Mouse (Mus musculus) midbrain, embryonic 13.5 days (tissue): ENCODE measurements around the gene Ovch2. TPM values are rescaled to one million over a fixed set of nuclear protein-coding genes. Genes with fewer than 3 reads are reported as not detected.
"Not testable (repeated sequence)": the region's sequence is repeated elsewhere in the genome, so short reads cannot be mapped to it uniquely, and the experiment has no call there.

Experiments used
- ATAC-seq: fragments of 200-750 bp; cut with Nextera tagmentation; 2 replicates; pipeline ENCODE4 v1.8.0; 2017; ENCODE audit warnings: mild to moderate bottlenecking, moderate TSS enrichment, moderate library complexity
- H3K27ac ChIP-seq: fragments of 300-500 bp; sonication (generic); 2 replicates; pipeline ENCODE4 v1.5.1; 2015; ENCODE audit warnings: inconsistent platforms, mild to moderate bottlenecking, moderate library complexity
- H3K27me3 ChIP-seq: fragments of 300-500 bp; sonication (generic); 2 replicates; pipeline ENCODE4 v1.6.1; 2015; ENCODE audit warnings: mild to moderate bottlenecking, inconsistent platforms
- H3K36me3 ChIP-seq: fragments of 300-500 bp; sonication (generic); 2 replicates; pipeline ENCODE4 v1.6.1; 2015; ENCODE audit warnings: mild to moderate bottlenecking, inconsistent platforms
- H3K4me1 ChIP-seq: fragments of 300-500 bp; sonication (generic); replicated peaks from 2 replicates; pipeline ENCODE4 v1.6.1; 2015; ENCODE audit warnings: inconsistent platforms
- H3K4me2 ChIP-seq: fragments of 300-500 bp; sonication (generic); replicated peaks from 2 replicates; pipeline ENCODE4 v1.6.1; 2015; ENCODE audit warnings: moderate library complexity, mild to moderate bottlenecking, inconsistent platforms
- H3K4me3 ChIP-seq: fragments of 300-500 bp; sonication (generic); replicated peaks from 2 replicates; pipeline ENCODE4 v1.5.1; 2015; ENCODE audit warnings: mild to moderate bottlenecking, inconsistent platforms
- H3K9ac ChIP-seq: fragments of 300-500 bp; sonication (generic); replicated peaks from 2 replicates; pipeline ENCODE4 v1.6.1; 2015; ENCODE audit warnings: mild to moderate bottlenecking, inconsistent platforms
- H3K9me3 ChIP-seq: fragments of 300-500 bp; sonication (generic); 2 replicates; pipeline ENCODE4 v1.6.1; 2016; ENCODE audit warnings: mild to moderate bottlenecking, inconsistent platforms
- WGBS: fragments of 180-500 bp; shearing (Covaris S2); methylation state at CpG from one replicate; pipeline ENCODE4 v1.1.7; 2015; 5-methylcytosine and 5-hydroxymethylcytosine counted together
- polyA plus RNA-seq: library from polyadenylated mRNA; unstranded; fragments of >200 nt; fragmentation: Nextera tagmentation; extraction: Ambion mirVana; gene quantifications from 2 replicates; pipeline ENCODE4 v1.2.1, GENCODE M21; 2015

Ovch2 gene
- not detected in 2 replicates for polyA plus RNA-seq

DNA sequence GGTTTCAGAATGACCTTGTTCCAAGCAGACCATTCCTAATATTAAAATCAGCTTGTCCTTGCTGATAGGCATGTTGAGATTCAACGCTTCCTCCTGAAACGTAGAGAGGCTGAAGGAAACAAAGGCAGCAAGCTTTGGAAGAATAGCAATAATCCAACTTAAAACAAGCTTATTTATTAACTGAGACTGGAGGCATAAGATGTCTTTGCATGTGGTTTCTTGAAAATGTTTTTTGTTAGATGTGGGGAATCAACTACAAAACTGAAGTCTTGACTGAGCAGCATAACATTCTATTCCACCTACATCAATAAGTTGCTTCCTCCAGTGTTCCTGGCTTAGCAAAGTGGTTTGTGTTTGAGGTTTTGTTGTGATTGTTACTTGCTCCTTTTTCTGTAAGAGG is at the start of gene Ovch2:
Ovch2 (minus strand) TSS at position 101 of the 400 bp plus-strand sequence.
- Histone ChIP-seq H3K27me3 (no peaks in the 10 kb centered on the region), H3K4me1 (no peaks in the 10 kb centered on the region), H3K27ac (no peak within 1 kb of the TSS), H3K36me3 (no peaks in the 10 kb centered on the region), H3K4me2 (no peak within 1 kb of the TSS), H3K9ac (no peak within 1 kb of the TSS), H3K9me3 (no peaks in the 10 kb centered on the region; the same call in 1 of the 2 replicates), H3K4me3 (no peak within 1 kb of the TSS)
- no peak for ATAC-seq
- 91% methylated on average over 2 of the region's 2 CpGs for WGBS

DNA sequence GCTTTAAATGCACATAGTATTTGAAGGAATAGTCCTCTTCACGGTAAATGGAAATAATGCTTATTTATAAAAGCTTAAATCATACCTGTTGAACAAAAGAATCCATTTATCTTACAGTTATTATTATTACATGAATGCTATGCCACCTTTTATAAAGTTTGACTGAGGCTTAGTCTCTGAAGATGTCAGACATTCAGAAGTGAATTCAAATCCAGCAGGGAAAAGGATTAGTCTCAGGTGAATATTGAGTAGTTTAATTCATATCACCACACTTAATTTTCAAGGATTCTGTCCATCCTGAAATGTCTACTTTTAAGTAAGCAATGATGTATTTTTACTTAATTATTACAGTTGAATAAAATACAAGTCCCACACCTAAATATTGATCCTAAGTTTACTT is 46.4 kb upstream of the Ovch2 start, which contains the start of gene Olfr470:
Olfr470 (minus strand) TSS at position 101 of the 400 bp plus-strand sequence.
- WGBS: 82% methylated on average over 1 of the region's 1 CpGs
- H3K36me3 ChIP-seq, H3K4me3 ChIP-seq, H3K27me3 ChIP-seq, H3K9me3 ChIP-seq, ATAC-seq, H3K4me2 ChIP-seq, H3K4me1 ChIP-seq, H3K9ac ChIP-seq, H3K27ac ChIP-seq: not testable (repeated sequence)

DNA sequence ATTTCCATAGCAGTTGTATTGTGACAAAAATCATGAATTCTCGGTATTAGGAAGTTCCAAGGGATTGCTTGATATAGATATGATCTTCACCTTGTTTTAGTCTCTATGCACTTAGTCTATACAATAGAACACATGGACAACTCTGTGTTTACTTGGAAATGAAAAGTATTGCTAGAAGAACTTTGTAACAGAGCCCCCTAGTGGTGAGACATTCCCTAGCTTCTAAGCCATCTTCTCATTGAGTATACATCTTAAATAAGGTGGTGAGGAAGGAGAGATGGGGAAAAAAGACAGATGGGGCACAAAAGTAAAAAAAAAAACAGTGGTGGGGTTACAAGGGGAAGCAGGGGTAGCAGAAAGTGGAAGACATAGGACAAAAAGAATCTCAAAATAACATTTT is 40.7 kb upstream of the Ovch2 start:
- WGBS: 82% methylated on average over 1 of the region's 1 CpGs
- Histone ChIP-seq H3K27me3 (no peaks in the 10 kb centered on the region), H3K4me3 (no peak overlapping the region), H3K9me3 (no peaks in the 10 kb centered on the region), H3K36me3 (no peaks in the 10 kb centered on the region), H3K27ac (no peak overlapping the region), H3K4me1 (no peaks in the 10 kb centered on the region), H3K9ac (no peak overlapping the region), H3K4me2 (no peak overlapping the region)
- no peak for ATAC-seq

DNA sequence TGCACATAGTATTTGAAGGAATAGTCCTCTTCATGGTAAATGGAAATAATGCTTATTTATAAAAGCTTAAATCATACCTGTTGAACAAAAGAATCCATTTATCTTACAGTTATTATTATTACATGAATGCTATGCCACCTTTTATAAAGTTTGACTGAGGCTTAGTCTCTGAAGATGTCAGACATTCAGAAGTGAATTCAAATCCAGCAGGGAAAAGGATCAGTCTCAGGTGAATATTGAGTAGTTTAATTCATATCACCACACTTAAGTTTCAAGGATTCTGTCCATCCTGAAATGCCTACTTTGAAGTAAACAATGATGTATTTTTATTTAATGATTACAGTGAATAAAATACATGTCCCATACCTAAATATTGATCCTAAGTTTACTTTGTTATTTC is 24.4 kb upstream of the Ovch2 start, which contains the start of gene Olfr469:
Olfr469 (minus strand) TSS at position 101 of the 400 bp plus-strand sequence.
- not testable (repeated sequence) for H3K4me1 ChIP-seq, H3K9ac ChIP-seq, H3K4me3 ChIP-seq, H3K4me2 ChIP-seq, ATAC-seq, H3K27me3 ChIP-seq, H3K27ac ChIP-seq, H3K9me3 ChIP-seq, H3K36me3 ChIP-seq

GRCm38 (mm10) chr7:107823867-107824266 is 22.9 kb upstream of the Ovch2 start:
- H3K4me2 ChIP-seq, H3K9me3 ChIP-seq, H3K4me3 ChIP-seq, H3K36me3 ChIP-seq, H3K27ac ChIP-seq, H3K4me1 ChIP-seq, H3K9ac ChIP-seq, H3K27me3 ChIP-seq, ATAC-seq: not testable (repeated sequence)
- WGBS: 71% methylated on average over 2 of the region's 2 CpGs

- no peaks in the 10 kb centered on the region for H3K4me1 ChIP-seq
- no peaks in the 10 kb centered on the region for H3K9me3 ChIP-seq
- no peaks in the 10 kb centered on the region for H3K36me3 ChIP-seq
- no peak overlapping the region for H3K4me3 ChIP-seq
- no peak overlapping the region for H3K4me2 ChIP-seq
- H3K27me3 ChIP-seq: no peaks in the 10 kb centered on the region
- ATAC-seq: no peak
- no peak overlapping the region for H3K9ac ChIP-seq
- no peak overlapping the region for H3K27ac ChIP-seq
Measured at GRCm38 (mm10) chr7:107819442-107819841, 18.4 kb upstream of the Ovch2 start.

- Histone ChIP-seq H3K36me3 (no peaks in the 10 kb centered on the region), H3K4me3 (no peak within 1 kb of the TSS), H3K27ac (no peak within 1 kb of the TSS), H3K4me1 (no peaks in the 10 kb centered on the region), H3K4me2 (no peak within 1 kb of the TSS), H3K9ac (no peak within 1 kb of the TSS), H3K9me3 (peaks cover 5% of the 10 kb centered on the region; the same call in 1 of the 2 replicates), H3K27me3 (no peaks in the 10 kb centered on the region)
- ATAC-seq: no peak
Measured at GRCm38 (mm10) chr7:107811963-107812362, 11.0 kb upstream of the Ovch2 start, which contains the start of gene Olfr467. Gene Olfr467, plus strand, starts transcription at chr7:107812263.

DNA sequence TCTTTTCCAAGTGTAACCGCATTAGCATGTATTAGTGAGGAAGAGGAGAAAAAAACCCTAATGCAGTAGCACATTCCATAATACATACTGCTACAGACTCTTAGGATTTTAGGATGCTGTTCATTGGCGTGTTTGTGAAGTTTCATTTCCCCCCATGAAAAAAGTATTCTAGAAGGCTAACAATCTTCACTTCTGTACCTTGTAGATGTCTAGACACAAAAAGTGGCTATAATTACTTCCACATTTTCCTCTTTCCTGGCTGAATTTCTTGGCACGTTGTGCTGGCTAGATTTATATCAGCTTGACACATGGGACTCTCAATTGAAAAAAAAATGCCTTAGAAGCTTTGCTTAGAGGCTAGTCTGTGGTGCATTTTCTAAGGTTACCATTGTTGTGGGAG is 1.1 kb upstream of the Ovch2 start:
- no peaks in the 10 kb centered on the region for H3K4me1 ChIP-seq
- H3K36me3 ChIP-seq: no peaks in the 10 kb centered on the region
- H3K27me3 ChIP-seq: no peaks in the 10 kb centered on the region
- no peak for ATAC-seq
- H3K9ac ChIP-seq: no peak overlapping the region
- no peak overlapping the region for H3K4me3 ChIP-seq
- no peak overlapping the region for H3K27ac ChIP-seq
- H3K9me3 ChIP-seq: no peaks in the 10 kb centered on the region; the same call in 1 of the 2 replicates
- H3K4me2 ChIP-seq: no peak overlapping the region
- 75% methylated on average over 3 of the region's 3 CpGs for WGBS

DNA sequence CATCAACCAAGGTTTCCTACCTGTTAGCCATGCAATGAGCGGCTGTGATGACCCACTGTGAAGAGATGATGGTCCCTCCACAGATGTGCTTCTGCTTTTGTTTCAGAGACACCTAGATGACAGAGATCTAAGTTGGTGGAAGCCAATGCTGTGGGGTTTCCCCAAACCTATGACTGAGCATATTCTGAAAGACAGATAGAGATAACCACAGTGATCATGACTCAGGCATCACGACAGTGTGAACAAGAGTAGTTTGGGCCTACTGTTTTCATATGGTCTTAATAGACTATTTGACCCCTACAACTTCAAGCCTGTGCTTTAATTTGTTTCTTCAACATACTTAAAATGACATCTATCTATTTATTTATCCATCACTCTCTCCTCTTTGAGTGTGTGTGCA is 4.5 kb downstream of the Ovch2 start:
- no peak for ATAC-seq
- H3K36me3 ChIP-seq: no peaks in the 10 kb centered on the region
- no peak overlapping the region for H3K4me2 ChIP-seq
- no peaks in the 10 kb centered on the region for H3K27me3 ChIP-seq
- H3K9ac ChIP-seq: no peak overlapping the region
- H3K27ac ChIP-seq: no peak overlapping the region
- H3K9me3 ChIP-seq: no peaks in the 10 kb centered on the region
- WGBS: 92% methylated on average over 2 of the region's 2 CpGs
- H3K4me3 ChIP-seq: no peak overlapping the region
- H3K4me1 ChIP-seq: no peaks in the 10 kb centered on the region

GRCm38 (mm10) chr7:107787977-107788620 is 12.9 kb downstream of the Ovch2 start:
- H3K9ac ChIP-seq: no peak overlapping the region
- WGBS: 60% methylated on average over 3 of the region's 3 CpGs
- ATAC-seq: 0 out of 2 replicates have a peak, but pooled peaks have one; percentile 50
- no peak overlapping the region for H3K4me2 ChIP-seq
- H3K4me3 ChIP-seq: no peak overlapping the region
- H3K4me1 ChIP-seq: no peaks in the 10 kb centered on the region
- H3K27ac ChIP-seq: no peak overlapping the region
- H3K27me3 ChIP-seq: no peaks in the 10 kb centered on the region
- H3K9me3 ChIP-seq: no peaks in the 10 kb centered on the region
- H3K36me3 ChIP-seq: no peaks in the 10 kb centered on the region

GRCm38 (mm10) chr7:107779611-107780010 is 21.4 kb downstream of the Ovch2 start:
- Histone ChIP-seq H3K4me2 (no peak overlapping the region), H3K27me3 (no peaks in the 10 kb centered on the region), H3K9ac (no peak overlapping the region), H3K27ac (no peak overlapping the region), H3K4me1 (no peaks in the 10 kb centered on the region), H3K4me3 (no peak overlapping the region), H3K36me3 (no peaks in the 10 kb centered on the region), H3K9me3 (no peaks in the 10 kb centered on the region)
- WGBS: 50% methylated on average over 4 of the region's 4 CpGs
- no peak for ATAC-seq

- Histone ChIP-seq H3K27me3 (no peaks in the 10 kb centered on the region), H3K27ac (no peak overlapping the region), H3K9me3 (no peaks in the 10 kb centered on the region), H3K4me1 (no peaks in the 10 kb centered on the region), H3K36me3 (no peaks in the 10 kb centered on the region), H3K4me3 (no peak overlapping the region), H3K4me2 (no peak overlapping the region), H3K9ac (no peak overlapping the region)
- WGBS: 73% methylated on average over 1 of the region's 1 CpGs
- ATAC-seq: no peak
Measured at GRCm38 (mm10) chr7:107778216-107778615, 22.8 kb downstream of the Ovch2 start.

- no peak overlapping the region for H3K4me3 ChIP-seq
- no peak overlapping the region for H3K27ac ChIP-seq
- no peak overlapping the region for H3K9ac ChIP-seq
- WGBS: 57% methylated on average over 6 of the region's 6 CpGs
- no peaks in the 10 kb centered on the region for H3K36me3 ChIP-seq
- no peaks in the 10 kb centered on the region for H3K9me3 ChIP-seq
- no peak overlapping the region for H3K4me2 ChIP-seq
- no peak for ATAC-seq
- H3K4me1 ChIP-seq: no peaks in the 10 kb centered on the region
- H3K27me3 ChIP-seq: no peaks in the 10 kb centered on the region
Measured at GRCm38 (mm10) chr7:107770812-107771211, 30.2 kb downstream of the Ovch2 start.
